Mouse (Mus musculus) embryonic fibroblast, embryonic 13.5 days (primary cell): ENCODE data around the gene Olfr644. TPM values are rescaled to one million over a fixed set of nuclear protein-coding genes. Genes with fewer than 3 reads are reported as not detected.

Experiments used
- H3K27ac ChIP-seq: 2 replicates; pipeline ENCODE4 v1.5.1; 2012; ENCODE audit warnings: low read length, control low read depth, inconsistent platforms; ENCODE audit not compliant: insufficient read depth
- H3K4me1 ChIP-seq: 2 replicates; pipeline ENCODE4 v1.6.1; 2011; ENCODE audit warnings: low read length; ENCODE audit not compliant: control insufficient read depth, insufficient read depth
- H3K4me3 ChIP-seq: 2 replicates; pipeline ENCODE4 v1.5.1; 2011; ENCODE audit warnings: mild to moderate bottlenecking, control low read depth, low read length; ENCODE audit not compliant: insufficient read depth
- CTCF ChIP-seq: IDR thresholded peaks from 2 replicates; pipeline ENCODE4 v1.5.1; 2011; ENCODE audit warnings: mild to moderate bottlenecking, control low read depth, low read length, moderate library complexity, borderline replicate concordance; ENCODE audit not compliant: insufficient read depth
- POLR2A ChIP-seq: IDR thresholded peaks from 2 replicates; pipeline ENCODE4 v1.6.1; 2011; ENCODE audit warnings: low read depth, mild to moderate bottlenecking, control low read depth, low read length, moderate library complexity
- polyA plus RNA-seq: library from polyadenylated mRNA; stranded (reverse); fragments of >200 nt; gene quantifications from 2 replicates; pipeline ENCODE4 v1.2.4, GENCODE M21; 2011; ENCODE audit warnings: low read depth; ENCODE audit not compliant: missing spikeins, insufficient read length

Gene Olfr644
- not detected in 2 replicates for polyA plus RNA-seq

- no peak for TF ChIP-seq CTCF
- TF ChIP-seq POLR2A = no peak
These were observed at the start of gene Olfr644 for GRCm38 (mm10) chr7:104071769-104072168. TSS of gene Olfr644 (minus strand) at chr7:104071869.

GRCm38 (mm10) chr7:104104757-104104972 is 33.0 kb upstream of the Olfr644 start, which contains the start of gene Olfr646:
TSS of gene Olfr646 (plus strand) at chr7:104104873.
- Histone ChIP-seq H3K4me3 (no peak within 1 kb of the TSS), H3K4me1 (no peaks in the 10 kb centered on the region), H3K27ac (no peak within 1 kb of the TSS)
- TF ChIP-seq CTCF (no peak), POLR2A (no peak)

More at GRCm38 (mm10) chr7:104071769-104072168, at the start of gene Olfr644:
- no peaks in the 10 kb centered on the region for H3K4me1 ChIP-seq
- H3K27ac ChIP-seq = no peak within 1 kb of the TSS
- H3K4me3 ChIP-seq = no peak within 1 kb of the TSS

GRCm38 (mm10) chr7:104103913-104104756 is 32.5 kb upstream of the Olfr644 start:
- TF ChIP-seq POLR2A (no peak), CTCF (no peak)
- H3K4me1 ChIP-seq = no peaks in the 10 kb centered on the region
- H3K4me3 ChIP-seq = no peak overlapping the region
- H3K27ac ChIP-seq = no peak overlapping the region

- H3K27ac ChIP-seq = no peak within 1 kb of the TSS
- H3K4me1 ChIP-seq = no peaks in the 10 kb centered on the region
- H3K4me3 ChIP-seq = no peak within 1 kb of the TSS
- TF ChIP-seq CTCF = no peak
These were observed 13.7 kb upstream of the Olfr644 start, which contains the start of gene Olfr645 for GRCm38 (mm10) chr7:104085365-104085764. TSS of gene Olfr645 (minus strand) at chr7:104085465.

- no peaks in the 10 kb centered on the region for H3K4me1 ChIP-seq
- TF ChIP-seq POLR2A (no peak), CTCF (no peak)
These were observed 10.3 kb downstream of the Olfr644 start, which contains the start of gene 4930516K23Rik for GRCm38 (mm10) chr7:104061345-104061744. TSS of gene 4930516K23Rik (minus strand) at chr7:104061445.

GRCm38 (mm10) chr7:104059215-104059614 is 12.5 kb downstream of the Olfr644 start:
- TF ChIP-seq CTCF (no peak), POLR2A (no peak)
- Histone ChIP-seq H3K27ac (no peak overlapping the region), H3K4me1 (no peaks in the 10 kb centered on the region), H3K4me3 (no peak overlapping the region)

More at GRCm38 (mm10) chr7:104061345-104061744, 10.3 kb downstream of the Olfr644 start, which contains the start of gene 4930516K23Rik:
- Histone ChIP-seq H3K27ac (no peak within 1 kb of the TSS), H3K4me3 (no peak within 1 kb of the TSS)

GRCm38 (mm10) chr7:104052566-104052965 is 19.1 kb downstream of the Olfr644 start, which contains the start of gene Olfr642:
TSS of gene Olfr642 (minus strand) at chr7:104052666.
- no peak within 1 kb of the TSS for H3K27ac ChIP-seq
- TF ChIP-seq CTCF (no peak), POLR2A (no peak)
- H3K4me3 ChIP-seq = no peak within 1 kb of the TSS
- no peaks in the 10 kb centered on the region for H3K4me1 ChIP-seq

- Histone ChIP-seq H3K4me3 (no peak overlapping the region), H3K4me1 (no peaks in the 10 kb centered on the region), H3K27ac (no peak overlapping the region)
- TF ChIP-seq POLR2A (no peak), CTCF (no peak)
These were observed 20.9 kb downstream of the Olfr644 start for GRCm38 (mm10) chr7:104050745-104051144.

- H3K4me1 ChIP-seq = no peaks in the 10 kb centered on the region
- no peak within 1 kb of the TSS for H3K4me3 ChIP-seq
- TF ChIP-seq POLR2A (no peak), CTCF (no peak)
- no peak within 1 kb of the TSS for H3K27ac ChIP-seq
These were observed 36.5 kb downstream of the Olfr644 start, which contains the start of gene Olfr641 for GRCm38 (mm10) chr7:104035145-104035544. TSS of gene Olfr641 (plus strand) at chr7:104035445.

- Histone ChIP-seq H3K4me1 (no peaks in the 10 kb centered on the region), H3K4me3 (no peak overlapping the region), H3K27ac (no peak overlapping the region)
- TF ChIP-seq CTCF = no peak
- no peak for TF ChIP-seq POLR2A
These were observed 44.7 kb downstream of the Olfr644 start for GRCm38 (mm10) chr7:104026978-104027377.
